Comparison of ENCODE assay signal across 9 mouse cellular contexts in the genomic region with DNA sequence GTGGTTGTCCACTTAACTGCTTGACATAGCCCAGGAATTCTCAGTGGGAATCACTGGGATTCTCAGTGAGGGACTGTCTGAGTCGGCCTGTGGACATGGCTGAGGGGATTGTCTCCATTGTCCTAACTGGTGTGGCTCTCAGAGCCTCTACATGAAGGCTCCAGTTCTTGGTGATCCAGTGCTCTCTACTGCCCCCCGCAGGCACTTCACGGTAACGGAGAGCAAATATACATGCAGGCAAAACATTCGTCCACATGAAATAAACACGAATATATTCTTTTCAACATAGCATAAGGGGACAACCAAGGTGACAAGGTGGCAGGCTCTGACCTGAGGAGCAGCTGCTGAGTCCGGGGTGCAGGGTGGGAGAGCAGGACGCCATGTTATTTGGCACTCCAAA. TPM values are rescaled to one million over a fixed set of nuclear protein-coding genes. Genes with fewer than 3 reads are reported as not detected.
DNase-seq lines count a peak whose midpoint lies in the region; ATAC-seq and TF ChIP-seq lines count a peak whose summit lies in the region.
"Had no signal": no experiment of that assay in that cellular context is flagged by ENCODE, and none has a peak within 500 bp of the region (broad histone marks: within the 10 kb centered on the region; RNA-seq: fewer than 3 reads in every experiment).

No protein-coding gene starts in this region.

- peak; percentile 39; the same call in 1 of the 2 replicates for ATAC-seq in heart, postnatal 0 days (ENCODE audit: insufficient read depth, low read depth)
- ATAC-seq in heart, embryonic 11.5 days (replicated peaks; ENCODE audit: insufficient number of reproducible peaks, low FRiP score, low TSS enrichment): no peak
- ATAC-seq in lung, postnatal 0 days: peak; percentile 12; the same call in 1 of the 2 replicates

- H3K9ac ChIP-seq in heart, postnatal 0 days (replicated peaks; ENCODE audit: low read depth, low read length): no peak overlapping the region
- H3K9ac ChIP-seq in heart, embryonic 11.5 days (ENCODE audit: low read depth, low read length): no peak overlapping the region
- H3K9ac ChIP-seq in lung, postnatal 0 days (replicated peaks; ENCODE audit: low read depth): no peak overlapping the region
- H3K9ac ChIP-seq: limb, embryonic 13.5 days had no signal

- no peaks in the 10 kb centered on the region for H3K27me3 ChIP-seq in heart, postnatal 0 days (ENCODE audit: control insufficient read depth, insufficient read depth, low read length)
- no peaks in the 10 kb centered on the region for H3K27me3 ChIP-seq in heart, embryonic 11.5 days (ENCODE audit: control insufficient read depth, insufficient read depth, low read length)
- H3K27me3 ChIP-seq in embryonic facial prominence, embryonic 10.5 days (replicated peaks; ENCODE audit: low read depth, poor library complexity, severe bottlenecking): no peaks in the 10 kb centered on the region
- H3K27me3 ChIP-seq in lung, postnatal 0 days (replicated peaks; ENCODE audit: insufficient read depth, low read length): no peaks in the 10 kb centered on the region
- H3K27me3 ChIP-seq: limb, embryonic 13.5 days had no signal

- no peak overlapping the region for H3K4me2 ChIP-seq in heart, postnatal 0 days (ENCODE audit: low read depth, low read length)
- no peak overlapping the region for H3K4me2 ChIP-seq in heart, embryonic 11.5 days
- H3K4me2 ChIP-seq in lung, postnatal 0 days (replicated peaks; ENCODE audit: low read depth, low read length): no peak overlapping the region
- H3K4me2 ChIP-seq: limb, embryonic 13.5 days had no signal

- TF ChIP-seq CTCF in heart, postnatal 0 days (IDR thresholded peaks at IDR 0.05; ENCODE audit: low read depth): peak; percentile 62
- peak; percentile 79 for TF ChIP-seq CTCF in lung, postnatal 0 days (IDR thresholded peaks at IDR 0.05)

- H3K4me3 ChIP-seq in heart, postnatal 0 days (ENCODE audit: low read depth, low read length): no peak overlapping the region
- no peak overlapping the region for H3K4me3 ChIP-seq in heart, embryonic 11.5 days (ENCODE audit: low read depth, low read length)
- H3K4me3 ChIP-seq in embryonic facial prominence, embryonic 10.5 days: no peak overlapping the region
- H3K4me3 ChIP-seq in lung, postnatal 0 days (ENCODE audit: low read depth, low read length): no peak overlapping the region
- H3K4me3 ChIP-seq: limb, embryonic 13.5 days had no signal

- no peaks in the 10 kb centered on the region for H3K4me1 ChIP-seq in heart, postnatal 0 days (ENCODE audit: control insufficient read depth, insufficient read depth)
- H3K4me1 ChIP-seq in heart, embryonic 11.5 days (ENCODE audit: control insufficient read depth, insufficient read depth, low read length): peaks cover 3% of the 10 kb centered on the region; the same call in 1 of the 2 replicates
- H3K4me1 ChIP-seq in embryonic facial prominence, embryonic 10.5 days: 0 out of 2 replicates have a peak, but pooled peaks cover 4% of the 10 kb centered on the region
- peaks cover 4% of the 10 kb centered on the region; the same call in 1 of the 2 replicates for H3K4me1 ChIP-seq in lung, postnatal 0 days (ENCODE audit: insufficient read depth, low read depth, low read length)

- H3K27ac ChIP-seq in heart, postnatal 0 days (ENCODE audit: low read depth): no peak overlapping the region
- no peak overlapping the region for H3K27ac ChIP-seq in heart, embryonic 11.5 days (ENCODE audit: low read depth, low read length)
- H3K27ac ChIP-seq in embryonic facial prominence, embryonic 10.5 days (replicated peaks): no peak overlapping the region
- H3K27ac ChIP-seq in lung, postnatal 0 days (ENCODE audit: low read length): no peak overlapping the region
- H3K27ac ChIP-seq: limb, embryonic 13.5 days had no signal

- H3K9me3 ChIP-seq in heart, postnatal 0 days (replicated peaks; ENCODE audit: control insufficient read depth, low read length): no peaks in the 10 kb centered on the region
- no peaks in the 10 kb centered on the region for H3K9me3 ChIP-seq in heart, embryonic 11.5 days (replicated peaks; ENCODE audit: control insufficient read depth, low read length)
- H3K9me3 ChIP-seq in embryonic facial prominence, embryonic 10.5 days: no peaks in the 10 kb centered on the region
- no peaks in the 10 kb centered on the region for H3K9me3 ChIP-seq in lung, postnatal 0 days (ENCODE audit: low read length)
- H3K9me3 ChIP-seq: limb, embryonic 13.5 days had no signal

- no peak for TF ChIP-seq EP300 in heart, postnatal 0 days (IDR thresholded peaks at IDR 0.05; ENCODE audit: low read depth)
- TF ChIP-seq EP300 in lung, postnatal 0 days (IDR thresholded peaks at IDR 0.05): no peak

- no peak for DNase-seq in heart, postnatal 0 days (ENCODE audit: low spot score)
- peak; percentile 68 for DNase-seq in 416B (ENCODE audit: low read depth)
- peak; percentile 51 for DNase-seq in MEL-GATA-1-ER (ENCODE audit: extremely low read depth, low read depth)
- DNase-seq in embryonic facial prominence, embryonic 10.5 days (ENCODE audit: low spot score): peak; percentile 47
- DNase-seq in lung, postnatal 0 days (ENCODE audit: low spot score): peak; percentile 40
- peak; percentile 14 to 46 for DNase-seq in thymus, postnatal 10 days (ENCODE audit: low spot score in 2 of 2)
- DNase-seq in frontal cortex, postnatal 25 days (ENCODE audit: low spot score in 2 of 2): no peak

- H3K36me3 ChIP-seq in heart, postnatal 0 days (replicated peaks; ENCODE audit: control insufficient read depth, insufficient read depth, low read length): no peaks in the 10 kb centered on the region
- H3K36me3 ChIP-seq in heart, embryonic 11.5 days (ENCODE audit: control insufficient read depth, insufficient read depth, low read length): no peaks in the 10 kb centered on the region
- H3K36me3 ChIP-seq in embryonic facial prominence, embryonic 10.5 days (replicated peaks): no peaks in the 10 kb centered on the region
- H3K36me3 ChIP-seq in lung, postnatal 0 days (ENCODE audit: insufficient read depth, low read length): no peaks in the 10 kb centered on the region
- H3K36me3 ChIP-seq: limb, embryonic 13.5 days had no signal

- WGBS in heart, postnatal 0 days: 44% methylated on average over 8 of the region's 8 CpGs
- 36% methylated on average over 8 of the region's 8 CpGs for WGBS in heart, embryonic 11.5 days (ENCODE audit: insufficient replicate concordance)
- 38% methylated on average over 8 of the region's 8 CpGs for WGBS in embryonic facial prominence, embryonic 10.5 days
- 32% methylated on average over 8 of the region's 8 CpGs for WGBS in lung, postnatal 0 days

RNA-seq across cellular contexts. Expression of a gene that starts 17.5 kb away (rescaled TPM):
- total RNA-seq in heart, postnatal 0 days (2014; rRNA removed; ENCODE audit: low replicate concordance): 2.0 TPM in 1 of 2 replicates, not detected in the other
- polyA plus RNA-seq in heart, postnatal 0 days (2015; fragmentation: Nextera tagmentation; extraction: Ambion mirVana): 0.26 and 0.27 TPM in 2 replicates
- polyA plus RNA-seq in heart, embryonic 11.5 days (2014; fragmentation: Nextera tagmentation; extraction: Ambion mirVana): 0.41 and 0.44 TPM in 2 replicates
- 0.40 and 1.6 TPM in 2 replicates for polyA plus RNA-seq in embryonic facial prominence, embryonic 10.5 days (2016; fragmentation: Nextera tagmentation; extraction: Ambion mirVana)
- polyA plus RNA-seq in lung, postnatal 0 days (2015; fragmentation: Nextera tagmentation; extraction: Ambion mirVana): 2.5 and 3.5 TPM in 2 replicates

RNA-seq across cellular contexts. Expression of a gene that starts 57.1 kb away (rescaled TPM):
- total RNA-seq in heart, postnatal 0 days (2014; rRNA removed; ENCODE audit: low replicate concordance): 61.9 and 62.1 TPM in 2 replicates
- polyA plus RNA-seq in heart, postnatal 0 days (2015; fragmentation: Nextera tagmentation; extraction: Ambion mirVana): 151 and 175 TPM in 2 replicates
- polyA plus RNA-seq in heart, embryonic 11.5 days (2014; fragmentation: Nextera tagmentation; extraction: Ambion mirVana): 258 and 274 TPM in 2 replicates
- polyA plus RNA-seq in embryonic facial prominence, embryonic 10.5 days (2016; fragmentation: Nextera tagmentation; extraction: Ambion mirVana): 287 and 300 TPM in 2 replicates
- 166 and 171 TPM in 2 replicates for polyA plus RNA-seq in lung, postnatal 0 days (2015; fragmentation: Nextera tagmentation; extraction: Ambion mirVana)

Comparison
In these comparisons a context has a peak if more than half of its experiments do, and no peak if none do; other contexts are left out.
1. DNase-seq: peak in 416B (single experiment), MEL-GATA-1-ER (single experiment), embryonic facial prominence, embryonic 10.5 days (single experiment), lung, postnatal 0 days (single experiment) and thymus, postnatal 10 days (2 of 2); none in heart, postnatal 0 days (single experiment) and frontal cortex, postnatal 25 days (0 of 2).